Mouse (Mus musculus): Measurements from ENCODE around the gene Pde4c. TPM values are rescaled to one million over a fixed set of nuclear protein-coding genes. Genes with fewer than 3 reads are reported as not detected.

The Pde4c gene
- polyA plus RNA-seq, 1 experiment, result 1.9 TPM

DNA sequence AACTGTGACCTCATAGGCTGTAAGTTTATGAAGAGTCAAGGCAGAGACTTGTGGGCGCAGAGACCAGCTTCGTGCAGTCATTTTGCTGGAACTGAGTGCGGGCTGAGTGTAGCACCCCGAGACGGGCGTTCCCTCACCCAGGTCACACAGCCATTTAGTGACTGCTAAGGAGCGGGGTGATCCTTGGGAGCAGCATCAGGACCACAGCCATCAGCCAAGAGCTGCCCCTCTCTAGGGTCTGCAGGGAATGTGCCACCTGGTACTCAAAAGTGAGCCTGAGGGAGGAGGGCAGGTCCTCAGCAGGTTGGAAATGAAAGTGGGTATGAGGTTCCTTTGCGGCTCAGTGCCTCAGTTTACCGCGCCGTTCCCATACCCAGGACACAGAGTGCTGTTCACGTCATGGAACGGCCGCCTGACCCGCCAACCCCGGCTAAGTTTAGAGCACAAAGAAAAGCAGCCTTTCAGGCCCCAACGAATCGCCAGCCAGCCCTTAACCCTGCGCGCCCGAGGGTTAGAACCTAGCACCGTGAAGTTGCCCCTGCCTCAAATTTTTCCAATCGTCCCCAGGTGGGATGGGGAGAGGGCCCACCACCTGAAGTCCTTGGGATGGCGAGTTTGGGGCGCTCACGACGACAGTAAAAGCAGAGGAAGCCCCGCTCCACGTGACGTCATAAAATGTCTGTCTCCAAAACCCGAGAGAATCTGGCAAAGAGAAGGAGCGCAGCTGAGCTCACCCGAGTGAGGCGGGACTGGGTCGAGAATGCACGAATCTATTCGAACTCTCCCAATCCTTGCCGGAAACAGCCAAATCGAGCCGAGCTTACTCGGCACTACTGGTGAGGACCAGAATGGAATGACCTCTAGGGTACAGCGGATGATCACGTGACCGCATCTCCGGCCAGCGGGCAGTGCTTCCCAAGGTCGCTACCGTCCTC, 20.4 kb downstream of the Pde4c start:
- H3K27me3 ChIP-seq (ENCODE audit: control insufficient read depth, insufficient read depth, low read length, poor library complexity, severe bottlenecking), result no peaks in the 10 kb centered on the region
- no peak overlapping the region for H3K27ac ChIP-seq (ENCODE audit: insufficient read depth, low read length)
- H3K36me3 ChIP-seq (ENCODE audit: control insufficient read depth, insufficient read depth, low read length, poor library complexity, severe bottlenecking), result no peaks in the 10 kb centered on the region
- no peak for TF ChIP-seq EP300 (IDR thresholded peaks at IDR 0.05; ENCODE audit: insufficient read depth, low read depth, low read length)
- TF ChIP-seq CTCF (IDR thresholded peaks at IDR 0.05; ENCODE audit: low read depth, low read length), result no peak
- TF ChIP-seq POLR2A (IDR thresholded peaks at IDR 0.05; ENCODE audit: insufficient read depth, low read length), result no peak
- no peaks in the 10 kb centered on the region for H3K9me3 ChIP-seq (replicated peaks; ENCODE audit: control insufficient read depth, insufficient read depth, low read length, poor library complexity, severe bottlenecking)
- no peaks in the 10 kb centered on the region for H3K4me1 ChIP-seq (ENCODE audit: control insufficient read depth, insufficient read depth, low read length)
- peak overlapping the region; percentile 58 for H3K4me3 ChIP-seq (ENCODE audit: low read depth, low read length)
- H3K9ac ChIP-seq (ENCODE audit: low read depth, poor library complexity, severe bottlenecking), result peak overlapping the region; percentile 64

DNA sequence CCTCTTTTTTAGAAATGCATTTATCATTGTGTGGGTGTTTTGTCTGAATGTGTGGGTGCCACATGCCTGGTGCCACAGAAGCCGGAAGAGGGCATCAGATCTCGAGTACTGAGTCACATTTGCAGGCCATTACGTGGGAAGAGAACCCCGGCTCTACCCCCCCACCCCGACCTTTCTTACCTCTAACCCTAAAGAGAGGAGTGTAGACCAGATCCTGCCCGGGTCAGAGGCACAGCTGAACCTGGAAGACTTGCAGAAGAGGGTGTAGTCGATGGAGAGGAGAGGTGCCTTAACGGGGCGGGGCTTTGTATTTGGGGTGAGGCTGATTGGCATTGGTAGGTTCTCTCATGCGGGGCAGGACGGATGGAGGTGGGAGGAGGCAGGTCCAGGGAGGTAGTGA, 21.3 kb downstream of the Pde4c start:
- no peak for TF ChIP-seq CTCF (IDR thresholded peaks at IDR 0.05; ENCODE audit: low read depth, low read length)
- no peak for TF ChIP-seq EP300 (IDR thresholded peaks at IDR 0.05; ENCODE audit: insufficient read depth, low read depth, low read length)
- no peak for TF ChIP-seq POLR2A (IDR thresholded peaks at IDR 0.05; ENCODE audit: insufficient read depth, low read length)
- Histone ChIP-seq H3K4me1 (ENCODE audit: control insufficient read depth, insufficient read depth, low read length) (no peaks in the 10 kb centered on the region), H3K4me3 (ENCODE audit: low read depth, low read length) (no peak overlapping the region), H3K9ac (ENCODE audit: low read depth, poor library complexity, severe bottlenecking) (no peak overlapping the region), H3K9me3 (replicated peaks; ENCODE audit: control insufficient read depth, insufficient read depth, low read length, poor library complexity, severe bottlenecking) (no peaks in the 10 kb centered on the region), H3K36me3 (ENCODE audit: control insufficient read depth, insufficient read depth, low read length, poor library complexity, severe bottlenecking) (no peaks in the 10 kb centered on the region), H3K27me3 (ENCODE audit: control insufficient read depth, insufficient read depth, low read length, poor library complexity, severe bottlenecking) (no peaks in the 10 kb centered on the region), H3K27ac (ENCODE audit: insufficient read depth, low read length) (no peak overlapping the region)

DNA sequence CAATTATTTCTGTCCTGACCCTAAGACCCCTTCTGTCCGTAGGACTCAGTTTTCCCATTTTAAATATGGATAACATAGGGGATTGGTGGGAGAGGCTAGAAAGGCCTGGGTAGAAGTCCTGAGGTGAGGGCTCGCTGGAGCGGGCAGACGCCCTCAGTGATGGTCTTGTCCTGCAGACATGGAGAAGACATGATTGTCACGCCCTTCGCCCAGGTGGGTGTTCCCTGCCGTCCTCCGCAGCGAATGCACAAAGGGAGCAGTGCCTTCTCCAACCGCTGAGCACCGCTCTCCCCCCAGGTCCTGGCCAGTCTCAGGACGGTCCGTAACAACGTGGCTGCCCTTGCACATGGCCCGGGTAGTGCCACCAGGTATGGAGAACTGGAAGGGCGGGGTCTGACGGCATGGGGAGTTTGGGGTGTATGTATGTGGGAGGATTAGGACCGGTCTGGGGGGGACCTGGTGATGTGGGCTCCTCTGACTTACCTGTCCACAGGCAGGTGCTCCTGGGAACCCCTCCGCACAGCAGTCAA, 22.2 kb downstream of the Pde4c start:
- no peak for TF ChIP-seq EP300 (IDR thresholded peaks at IDR 0.05; ENCODE audit: insufficient read depth, low read depth, low read length)
- TF ChIP-seq POLR2A (IDR thresholded peaks at IDR 0.05; ENCODE audit: insufficient read depth, low read length), result no peak
- no peak for TF ChIP-seq CTCF (IDR thresholded peaks at IDR 0.05; ENCODE audit: low read depth, low read length)
- Histone ChIP-seq H3K9ac (ENCODE audit: low read depth, poor library complexity, severe bottlenecking) (no peak overlapping the region), H3K27ac (ENCODE audit: insufficient read depth, low read length) (no peak overlapping the region), H3K36me3 (ENCODE audit: control insufficient read depth, insufficient read depth, low read length, poor library complexity, severe bottlenecking) (no peaks in the 10 kb centered on the region), H3K27me3 (ENCODE audit: control insufficient read depth, insufficient read depth, low read length, poor library complexity, severe bottlenecking) (no peaks in the 10 kb centered on the region), H3K4me3 (ENCODE audit: low read depth, low read length) (no peak overlapping the region), H3K4me1 (ENCODE audit: control insufficient read depth, insufficient read depth, low read length) (no peaks in the 10 kb centered on the region), H3K9me3 (replicated peaks; ENCODE audit: control insufficient read depth, insufficient read depth, low read length, poor library complexity, severe bottlenecking) (no peaks in the 10 kb centered on the region)

DNA sequence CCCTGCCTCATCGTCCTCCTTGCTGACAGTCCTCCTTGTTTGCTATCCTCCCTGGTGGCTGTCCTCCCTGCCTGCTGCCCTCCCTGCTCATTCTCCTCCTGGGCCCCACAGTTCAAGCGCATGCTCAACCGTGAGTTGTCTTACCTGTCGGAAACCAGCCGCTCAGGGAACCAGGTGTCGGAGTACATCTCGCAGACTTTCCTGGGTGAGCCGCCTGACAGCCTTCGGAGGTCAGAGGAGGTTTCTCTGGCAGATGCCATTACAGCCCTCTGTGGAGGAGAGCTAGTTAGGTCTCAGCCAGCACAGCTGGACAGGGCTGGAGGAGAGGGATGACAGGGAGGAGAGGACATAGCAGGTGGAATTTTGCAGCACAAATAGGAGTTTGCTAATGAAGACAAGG, 23.2 kb downstream of the Pde4c start:
- Histone ChIP-seq H3K27me3 (ENCODE audit: control insufficient read depth, insufficient read depth, low read length, poor library complexity, severe bottlenecking) (no peaks in the 10 kb centered on the region), H3K9me3 (replicated peaks; ENCODE audit: control insufficient read depth, insufficient read depth, low read length, poor library complexity, severe bottlenecking) (no peaks in the 10 kb centered on the region)
- TF ChIP-seq POLR2A (IDR thresholded peaks at IDR 0.05; ENCODE audit: insufficient read depth, low read length), result no peak
- TF ChIP-seq EP300 (IDR thresholded peaks at IDR 0.05; ENCODE audit: insufficient read depth, low read depth, low read length), result no peak
- no peak for TF ChIP-seq CTCF (IDR thresholded peaks at IDR 0.05; ENCODE audit: low read depth, low read length)

DNA sequence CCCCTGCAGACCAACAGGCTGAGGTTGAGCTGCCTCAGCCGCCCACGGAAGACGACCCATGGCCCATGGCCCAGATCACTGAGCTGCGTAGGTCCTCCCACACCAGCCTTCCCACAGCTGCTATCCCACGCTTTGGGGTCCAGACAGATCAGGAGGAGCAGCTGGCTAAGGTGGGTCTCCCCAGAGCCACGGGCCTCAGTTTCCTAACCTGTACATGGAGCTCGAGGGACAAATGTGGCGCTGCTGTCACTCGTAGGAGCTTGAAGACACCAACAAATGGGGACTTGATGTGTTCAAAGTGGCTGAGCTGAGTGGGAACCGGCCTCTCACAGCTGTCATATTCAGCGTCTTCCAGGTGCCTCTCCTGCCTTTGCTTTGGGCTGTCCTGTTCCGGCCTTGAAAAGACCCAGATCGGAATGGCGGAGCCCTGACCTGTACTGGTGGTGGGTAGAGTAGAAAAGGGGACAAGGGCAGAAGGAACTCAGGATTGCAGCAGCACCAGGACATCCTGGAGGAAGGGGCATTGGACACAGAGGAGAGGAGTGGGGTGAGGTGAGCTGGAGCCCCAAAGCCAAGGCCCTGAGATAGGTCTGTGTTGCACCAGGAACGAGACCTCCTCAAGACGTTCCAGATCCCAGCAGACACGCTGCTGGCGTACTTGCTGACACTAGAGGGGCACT, 23.8 kb downstream of the Pde4c start:
- Histone ChIP-seq H3K4me1 (ENCODE audit: control insufficient read depth, insufficient read depth, low read length) (no peaks in the 10 kb centered on the region), H3K9me3 (replicated peaks; ENCODE audit: control insufficient read depth, insufficient read depth, low read length, poor library complexity, severe bottlenecking) (no peaks in the 10 kb centered on the region), H3K27me3 (ENCODE audit: control insufficient read depth, insufficient read depth, low read length, poor library complexity, severe bottlenecking) (no peaks in the 10 kb centered on the region), H3K27ac (ENCODE audit: insufficient read depth, low read length) (no peak overlapping the region), H3K36me3 (ENCODE audit: control insufficient read depth, insufficient read depth, low read length, poor library complexity, severe bottlenecking) (no peaks in the 10 kb centered on the region), H3K9ac (ENCODE audit: low read depth, poor library complexity, severe bottlenecking) (no peak overlapping the region), H3K4me3 (ENCODE audit: low read depth, low read length) (no peak overlapping the region)
- TF ChIP-seq POLR2A (IDR thresholded peaks at IDR 0.05; ENCODE audit: insufficient read depth, low read length) (no peak), EP300 (IDR thresholded peaks at IDR 0.05; ENCODE audit: insufficient read depth, low read depth, low read length) (no peak), CTCF (IDR thresholded peaks at IDR 0.05; ENCODE audit: low read depth, low read length) (no peak)

More for the DNA sequence above, 23.2 kb downstream of the Pde4c start:
- Histone ChIP-seq H3K9ac (ENCODE audit: low read depth, poor library complexity, severe bottlenecking) (no peak overlapping the region), H3K36me3 (ENCODE audit: control insufficient read depth, insufficient read depth, low read length, poor library complexity, severe bottlenecking) (no peaks in the 10 kb centered on the region), H3K27ac (ENCODE audit: insufficient read depth, low read length) (no peak overlapping the region), H3K4me3 (ENCODE audit: low read depth, low read length) (no peak overlapping the region), H3K4me1 (ENCODE audit: control insufficient read depth, insufficient read depth, low read length) (no peaks in the 10 kb centered on the region)

Measured in ES-Bruce4 (cell line).